Mouse (Mus musculus) megakaryocyte, embryonic 14.5 days (primary cell): Measurements from ENCODE around the gene Gsk3a.

Source experiments
- FLI1 ChIP-seq: IDR thresholded peaks from 2 replicates; pipeline ENCODE4 v1.6.1; 2012; ENCODE audit warnings: low read length, inconsistent platforms, mixed read lengths
- GATA1 ChIP-seq: IDR thresholded peaks from 3 replicates; pipeline ENCODE4 v1.6.1; 2012; ENCODE audit warnings: mixed read lengths, low read length, inconsistent platforms, borderline replicate concordance

- TF ChIP-seq GATA1 (no peak), FLI1 (no peak)
Measured at GRCm38 (mm10) chr7:25203624-25204023, 34.0 kb downstream of the Gsk3a start.
